Mouse (Mus musculus) lung, postnatal 4 days (tissue): ENCODE results near the gene Adgrl1.

ENCODE experiments used
- DNase-seq, 2 experiments: peaks; one replicate each; pipeline ENCODE4 v3.0.0; 2021

The Adgrl1 gene

DNA sequence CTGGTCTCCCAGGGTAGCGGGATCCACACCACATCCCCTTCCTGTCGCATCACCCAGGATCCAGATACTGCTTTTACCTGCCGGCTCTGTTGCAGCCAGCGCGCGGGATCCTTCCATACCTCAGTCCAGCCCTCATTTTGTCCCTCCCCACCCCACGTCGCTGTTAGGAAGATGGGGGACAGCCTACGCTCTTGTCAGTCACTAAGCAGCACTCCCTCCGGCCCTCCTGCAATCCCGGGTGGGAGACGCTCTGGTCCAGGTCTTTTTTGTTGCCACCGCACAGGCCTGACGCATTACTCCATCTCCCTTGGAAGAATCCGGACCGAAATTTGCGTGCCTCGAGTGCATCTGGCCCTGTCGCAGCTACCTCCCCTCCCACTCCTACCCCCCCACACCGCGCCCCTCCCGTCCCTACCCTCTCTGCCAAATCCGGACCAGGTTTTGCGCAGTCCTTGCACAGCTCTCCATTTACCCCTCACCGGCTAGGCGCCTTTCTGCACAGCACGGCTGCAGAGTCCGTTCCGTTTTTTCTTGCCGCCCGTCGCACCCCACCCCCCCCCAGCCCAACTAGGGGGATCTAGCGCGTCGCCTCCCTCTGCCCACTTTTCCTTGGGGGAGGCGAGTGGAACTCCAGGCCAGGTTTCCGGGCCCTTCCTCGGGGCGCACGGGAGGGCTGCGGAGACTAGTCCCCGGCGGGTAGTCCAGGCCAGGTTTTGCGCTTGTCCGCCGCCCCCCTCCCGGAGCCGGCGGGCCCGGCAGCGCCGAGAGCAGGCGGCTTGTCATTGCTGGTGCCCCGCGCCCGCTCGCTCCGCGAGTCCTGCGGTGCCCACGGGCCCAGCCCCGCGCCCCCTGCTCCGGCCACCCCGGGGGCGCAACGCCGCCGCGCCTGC lies at the start of gene Adgrl1:
Gene Adgrl1, plus strand, starts transcription at position 743 of the 890 bp plus-strand sequence.
- DNase-seq, result peak; percentile 93 to 97

DNA sequence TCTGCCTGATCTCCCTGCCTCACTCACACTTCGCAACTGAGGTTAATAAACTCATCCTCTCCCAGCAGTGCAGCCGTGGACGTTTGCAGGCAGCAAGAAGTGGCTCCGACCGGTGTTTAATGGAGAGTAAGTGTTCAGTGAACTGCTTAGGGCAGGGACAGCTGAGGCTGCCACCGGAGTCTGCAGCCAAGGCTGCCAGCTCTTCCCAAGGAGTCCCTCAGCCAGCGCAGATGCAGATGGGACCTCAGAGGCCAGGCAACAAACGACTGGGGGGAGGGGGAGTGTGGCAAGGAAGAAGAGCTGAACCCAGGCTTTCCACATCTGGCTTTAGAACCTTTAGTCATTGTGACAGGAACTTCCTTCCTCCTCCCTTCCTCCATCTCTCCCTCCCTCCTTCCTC lies 47.6 kb upstream of the Adgrl1 start:
- no peak for DNase-seq

GRCm38 (mm10) chr8:83853323-83854050 lies 46.4 kb upstream of the Adgrl1 start:
- peak in 1 of 2 experiments; percentile 33 for DNase-seq

DNA sequence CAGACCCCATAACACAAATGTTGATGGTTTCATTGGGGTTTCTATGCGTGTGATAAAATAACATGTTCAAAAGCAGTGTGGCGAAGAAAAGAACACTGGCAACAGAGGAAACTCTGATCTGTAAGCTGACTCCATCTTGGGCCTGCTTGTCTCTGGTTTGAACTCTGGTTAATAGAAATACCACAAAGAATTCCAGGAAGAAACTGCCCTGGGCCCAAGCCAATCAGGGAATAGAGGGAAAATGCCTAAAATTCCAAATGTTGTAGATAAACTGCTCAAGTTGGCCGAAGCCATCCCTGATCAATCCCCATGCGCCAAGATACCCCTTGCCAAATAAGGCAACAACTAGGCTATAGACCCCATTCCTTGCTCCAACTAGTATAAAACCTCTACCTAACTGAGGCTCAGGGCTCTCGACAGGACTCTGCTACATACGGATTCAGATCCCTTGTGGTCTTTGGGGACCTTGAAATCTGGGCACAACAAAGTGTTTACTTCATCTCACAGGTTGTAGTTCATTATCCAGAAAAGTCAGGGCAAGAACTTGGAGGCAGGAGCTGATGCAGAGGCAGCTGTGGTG lies 43.3 kb upstream of the Adgrl1 start:
- peak in 1 of 2 experiments; percentile 23 for DNase-seq

DNA sequence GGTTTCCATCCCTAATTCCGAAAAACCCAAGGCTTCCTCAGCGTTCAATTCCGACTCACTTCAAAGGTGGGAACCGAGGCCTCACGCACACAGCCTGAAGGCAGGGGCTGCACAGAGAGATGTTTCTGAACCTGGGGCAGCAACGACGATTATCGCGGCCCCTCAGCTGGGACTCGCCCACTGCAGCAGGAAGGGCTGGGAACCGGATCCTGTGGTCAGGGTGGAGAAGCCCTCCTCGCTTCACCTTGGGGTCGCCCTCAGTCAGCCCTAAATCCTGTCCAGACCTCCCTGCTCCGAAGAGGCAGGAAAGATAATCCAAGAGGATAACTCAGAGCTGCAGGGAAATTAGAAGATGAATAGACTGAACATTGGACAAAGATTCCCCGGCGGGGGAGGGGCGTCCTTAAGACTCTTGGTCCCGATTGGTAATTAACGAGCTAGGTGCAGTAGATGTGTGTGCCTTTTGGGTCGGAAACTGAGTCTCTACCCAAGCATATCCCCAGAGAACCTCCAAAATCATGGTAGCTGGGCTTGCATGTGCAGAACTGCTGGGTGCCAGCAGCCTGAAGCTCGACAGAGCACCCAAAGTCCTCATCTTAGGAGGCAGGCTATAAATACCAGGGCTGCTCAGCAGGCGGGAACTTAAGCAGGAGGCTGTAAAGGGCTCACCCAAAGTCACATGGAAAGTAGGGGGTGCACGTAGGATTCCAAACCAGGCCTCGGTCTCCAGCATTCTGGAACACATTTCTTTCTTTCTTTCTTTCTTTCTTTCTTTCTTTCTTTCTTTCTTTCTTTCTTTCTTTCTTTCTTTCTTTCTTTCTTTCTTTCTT lies 37.3 kb upstream of the Adgrl1 start:
- DNase-seq, result no peak

GRCm38 (mm10) chr8:83874881-83875655 lies 24.8 kb upstream of the Adgrl1 start:
- peak; percentile 81 to 91 for DNase-seq

DNA sequence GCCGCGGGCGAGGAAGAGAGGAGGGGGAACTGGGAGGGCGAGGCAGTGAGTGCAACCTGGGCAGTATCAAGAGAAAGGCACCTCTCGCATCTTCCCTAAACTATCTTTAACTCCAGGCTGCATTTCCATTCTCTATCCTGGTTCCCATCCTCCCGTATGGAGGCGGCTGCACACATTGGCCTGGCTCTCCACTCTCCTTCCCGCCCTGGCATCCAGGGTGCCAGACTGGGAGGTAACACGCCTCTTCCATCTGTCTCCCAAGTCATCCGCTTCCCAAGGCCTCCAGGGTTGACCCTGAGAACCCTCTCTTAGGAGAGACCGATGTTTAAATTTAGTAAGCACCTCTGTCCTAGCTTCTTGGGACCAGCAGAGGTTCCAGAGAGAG lies 24.3 kb upstream of the Adgrl1 start:
- peak in 1 of 2 experiments; percentile 48 for DNase-seq

DNA sequence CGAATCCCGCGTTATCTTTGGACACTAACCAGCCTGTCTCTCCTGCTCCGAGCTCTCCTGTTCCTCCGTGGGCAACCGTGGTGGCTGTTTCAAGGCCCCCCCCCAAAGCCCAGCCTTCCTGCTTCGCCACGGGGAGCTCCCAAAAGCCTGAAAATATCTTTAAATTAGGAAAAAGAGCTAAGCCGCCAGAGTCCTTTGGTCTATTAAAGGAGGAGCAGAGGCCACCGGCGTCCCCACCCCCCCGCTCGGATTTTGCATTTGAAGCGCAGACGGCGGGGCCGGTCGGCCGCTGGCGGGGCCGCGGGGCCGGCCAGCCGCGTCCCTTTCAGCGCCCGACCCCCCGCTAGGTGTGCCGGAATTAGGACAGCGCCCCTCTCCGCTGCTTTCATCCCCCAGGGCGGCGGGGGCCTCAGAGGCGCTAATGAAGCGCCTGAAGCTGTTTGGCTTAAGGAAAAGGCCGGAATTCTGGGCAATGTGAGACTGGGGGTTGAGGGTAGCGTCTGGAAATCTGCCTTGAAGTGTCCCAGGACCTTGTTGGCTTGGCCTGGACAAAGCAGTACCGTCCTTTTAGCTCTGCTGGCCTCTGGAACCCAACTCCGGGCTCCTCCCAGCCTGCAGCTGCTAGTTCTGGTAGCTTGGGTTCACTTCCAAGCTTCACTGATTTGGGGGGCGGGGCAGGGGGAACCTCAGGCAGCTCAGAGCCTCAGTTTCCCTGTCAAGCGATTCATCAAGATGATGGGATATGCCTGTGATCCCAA lies 23.6 kb upstream of the Adgrl1 start:
- peak; percentile 30 to 33 for DNase-seq

GRCm38 (mm10) chr8:83876838-83877223 lies 23.1 kb upstream of the Adgrl1 start:
- DNase-seq, result peak; percentile 76 to 81

DNA sequence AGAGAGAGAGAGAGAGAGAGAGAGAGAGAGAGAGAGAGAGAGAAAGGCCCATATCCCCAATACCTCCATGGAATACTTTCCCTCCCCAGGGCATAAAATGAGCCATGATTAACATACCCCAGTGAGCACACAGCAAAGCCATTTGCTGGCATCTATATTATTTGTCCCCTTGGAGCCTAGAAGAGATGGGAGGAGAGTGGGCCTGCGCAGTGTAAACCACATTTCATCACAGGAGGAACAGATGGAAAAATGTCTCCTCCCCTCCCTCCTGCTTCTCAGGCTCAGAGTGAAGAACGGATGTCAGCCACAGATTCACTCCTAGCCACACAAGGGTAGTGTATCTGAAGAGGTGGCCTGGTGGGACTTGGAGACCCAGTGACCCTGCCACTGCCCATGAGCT lies 11.5 kb upstream of the Adgrl1 start:
- no peak for DNase-seq

DNA sequence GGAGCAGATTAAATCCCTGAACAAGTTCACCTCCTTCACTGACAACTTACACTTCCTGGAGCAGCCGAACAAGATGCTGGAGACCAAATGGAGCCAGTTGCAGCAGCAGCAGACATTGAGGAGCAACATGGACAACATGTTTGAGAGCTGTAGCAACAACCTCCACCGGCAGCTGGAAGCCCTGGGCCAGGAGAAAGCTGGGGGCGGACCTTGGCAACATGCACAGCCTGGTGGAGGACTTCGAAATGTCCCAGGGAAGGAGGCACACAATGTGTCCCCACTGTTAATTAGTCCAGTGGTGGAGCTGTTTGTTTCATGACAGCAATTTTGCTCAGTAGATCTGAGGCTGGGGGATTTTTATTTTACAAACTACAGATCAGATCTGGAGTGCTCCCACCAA lies 7.8 kb upstream of the Adgrl1 start:
- peak in 1 of 2 experiments; percentile 59 for DNase-seq

GRCm38 (mm10) chr8:83893915-83894314 lies 6.0 kb upstream of the Adgrl1 start:
- peak; percentile 65 to 84 for DNase-seq

DNA sequence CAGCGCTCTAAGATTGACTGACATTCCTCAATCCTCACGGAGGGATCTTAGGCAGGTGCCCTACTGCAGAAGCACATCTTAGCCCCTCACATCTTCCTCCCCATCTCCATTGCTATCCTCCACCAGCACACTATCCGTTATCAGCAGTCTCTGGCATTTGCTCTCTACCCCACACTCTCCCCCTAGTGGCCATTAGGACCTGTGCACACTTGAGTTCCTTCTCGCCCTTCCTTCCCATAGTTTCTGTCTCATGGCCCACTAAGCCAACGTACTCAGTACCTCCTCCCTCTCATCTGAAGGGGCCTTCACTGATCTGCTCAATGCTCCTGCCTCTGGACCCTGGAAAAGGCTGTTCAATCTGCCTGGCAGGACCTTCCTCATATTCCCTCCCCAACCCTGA lies 4.0 kb upstream of the Adgrl1 start:
- peak; percentile 47 to 59 for DNase-seq

DNA sequence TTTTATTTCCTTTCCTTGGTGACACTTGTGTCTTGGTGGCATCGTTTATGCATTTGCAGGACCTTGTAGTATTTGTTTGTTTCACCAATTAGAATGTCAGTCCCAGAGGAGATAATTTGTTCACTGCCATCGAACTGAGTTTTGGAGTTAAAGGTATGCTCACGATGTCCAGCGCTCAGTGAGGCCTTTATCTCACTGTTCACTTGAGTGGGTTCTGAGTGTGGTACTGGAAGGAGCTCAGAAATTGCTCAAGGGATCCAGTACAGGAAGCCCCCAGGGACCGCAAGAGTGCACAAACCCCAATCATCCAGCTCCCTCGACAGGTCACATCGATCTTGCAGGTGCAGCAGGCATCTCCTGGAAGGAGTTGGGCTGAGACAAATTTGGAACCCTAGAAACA lies 3.4 kb upstream of the Adgrl1 start:
- no peak for DNase-seq

- peak; percentile 71 to 75 for DNase-seq
Measured at GRCm38 (mm10) chr8:83897211-83897610, 2.7 kb upstream of the Adgrl1 start.

- peak; percentile 33 to 39 for DNase-seq
Measured at GRCm38 (mm10) chr8:83898456-83898855, 1.4 kb upstream of the Adgrl1 start.

GRCm38 (mm10) chr8:83898985-83899362 lies 931 bp upstream of the Adgrl1 start:
- peak; percentile 73 to 84 for DNase-seq

DNA sequence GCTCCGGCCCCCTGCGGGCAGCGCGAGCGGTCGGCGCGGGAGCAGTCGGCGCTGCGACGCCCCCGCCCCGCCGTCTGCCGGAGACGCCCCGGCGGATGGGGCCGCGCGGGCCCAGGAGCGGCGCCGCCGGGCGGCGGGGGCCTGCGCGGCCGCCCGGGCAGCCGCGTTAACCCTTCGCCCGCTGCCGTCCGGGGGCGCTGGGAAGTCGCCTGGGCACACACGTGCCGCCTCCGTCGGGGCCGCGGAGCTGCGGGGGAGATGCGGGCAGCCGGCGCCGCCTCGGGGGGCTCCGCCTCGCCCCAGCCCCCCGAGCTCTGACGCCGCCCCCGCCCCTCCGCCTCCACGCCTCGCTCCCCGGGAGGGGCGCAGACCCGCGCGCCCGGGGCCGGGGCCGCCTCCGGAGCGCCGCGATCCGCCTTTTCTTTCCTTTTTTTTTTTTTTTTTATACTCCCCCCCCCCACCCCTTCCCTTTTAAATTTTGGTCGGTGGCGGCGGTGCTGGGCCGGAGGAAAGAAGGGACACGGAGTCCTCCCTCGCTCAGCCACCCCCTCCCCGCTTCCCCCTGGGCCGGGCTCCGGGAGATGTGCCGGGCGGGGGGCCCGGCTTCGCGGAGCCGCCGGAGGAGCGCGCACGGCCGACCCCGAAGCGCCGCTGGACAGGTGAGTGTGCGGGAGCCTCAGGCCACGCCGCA lies 506 bp downstream of the Adgrl1 start:
- no peak for DNase-seq

GRCm38 (mm10) chr8:83900957-83901270 lies 1.0 kb downstream of the Adgrl1 start:
- DNase-seq, result peak; percentile 39 to 60
